Mouse (Mus musculus): ENCODE results near the gene Dhdh. TPM values are rescaled to one million over a fixed set of nuclear protein-coding genes. Genes with fewer than 3 reads are reported as not detected.

The Dhdh gene
- polyA plus RNA-seq, 1 experiment, result 0.41 TPM

DNA sequence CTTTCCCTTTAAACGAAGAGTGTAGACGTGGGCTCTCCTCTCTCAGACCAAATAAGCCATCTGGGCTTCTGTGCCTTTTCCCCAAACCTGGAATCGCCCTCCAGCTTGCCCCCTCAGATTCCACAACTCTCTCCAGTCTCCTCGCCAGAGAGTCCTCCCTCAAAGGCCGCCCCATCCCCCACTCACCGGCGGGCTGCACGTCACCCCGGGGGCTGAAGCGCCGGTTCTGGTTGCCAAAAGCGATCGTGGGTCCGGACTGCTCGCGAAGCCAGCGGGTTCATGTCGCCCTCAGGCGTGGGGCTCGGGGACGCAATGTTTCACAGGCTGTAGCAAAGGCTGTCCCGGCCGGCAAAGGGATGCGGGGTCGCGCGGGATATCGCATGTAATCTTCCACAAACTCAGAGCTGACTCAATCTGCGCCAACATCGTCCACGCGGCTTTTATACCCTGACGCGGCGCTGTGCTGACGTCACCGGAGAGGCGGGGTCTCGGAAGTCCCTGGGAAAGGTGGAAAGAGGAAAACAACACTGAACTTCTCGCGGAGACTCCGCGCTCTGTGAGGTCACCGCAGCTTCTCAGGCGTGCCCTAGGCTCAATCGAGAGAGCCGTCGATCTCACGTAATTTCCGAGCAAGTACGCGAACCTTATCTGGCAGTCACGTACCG is 37.3 kb upstream of the Dhdh start, which contains the start of the genes Ppp1r15a and Plekha4:
Gene Ppp1r15a, minus strand, starts transcription at position 460 of the 665 bp plus-strand sequence.
Gene Plekha4, plus strand, starts transcription at position 522 of the 665 bp plus-strand sequence.
- Histone ChIP-seq H3K27ac (ENCODE audit: insufficient read depth, low read depth, low read length) (peak within 1 kb of the TSS; percentile 95), H3K36me3 (ENCODE audit: control insufficient read depth, insufficient read depth, low read length) (peaks cover 7% of the 10 kb centered on the region; the same call in 1 of the 2 replicates), H3K4me1 (ENCODE audit: control insufficient read depth, insufficient read depth, insufficient read length, low read length) (peaks cover 9% of the 10 kb centered on the region), H3K27me3 (ENCODE audit: control insufficient read depth, insufficient read depth, low read length) (0 out of 2 replicates have a peak, but pooled peaks cover 2% of the 10 kb centered on the region), H3K4me3 (ENCODE audit: low read depth, low read length) (peak within 1 kb of the TSS; percentile 89)
- WGBS, result under 1% methylated on average over 54 of the region's 54 CpGs
- TF ChIP-seq CTCF (IDR thresholded peaks at IDR 0.05; ENCODE audit: extremely low read depth, insufficient read length, insufficient replicate concordance, low read depth, low read length) (no peak), POLR2A (IDR thresholded peaks at IDR 0.05; ENCODE audit: low read depth, low read length) (peak; percentile 98)

DNA sequence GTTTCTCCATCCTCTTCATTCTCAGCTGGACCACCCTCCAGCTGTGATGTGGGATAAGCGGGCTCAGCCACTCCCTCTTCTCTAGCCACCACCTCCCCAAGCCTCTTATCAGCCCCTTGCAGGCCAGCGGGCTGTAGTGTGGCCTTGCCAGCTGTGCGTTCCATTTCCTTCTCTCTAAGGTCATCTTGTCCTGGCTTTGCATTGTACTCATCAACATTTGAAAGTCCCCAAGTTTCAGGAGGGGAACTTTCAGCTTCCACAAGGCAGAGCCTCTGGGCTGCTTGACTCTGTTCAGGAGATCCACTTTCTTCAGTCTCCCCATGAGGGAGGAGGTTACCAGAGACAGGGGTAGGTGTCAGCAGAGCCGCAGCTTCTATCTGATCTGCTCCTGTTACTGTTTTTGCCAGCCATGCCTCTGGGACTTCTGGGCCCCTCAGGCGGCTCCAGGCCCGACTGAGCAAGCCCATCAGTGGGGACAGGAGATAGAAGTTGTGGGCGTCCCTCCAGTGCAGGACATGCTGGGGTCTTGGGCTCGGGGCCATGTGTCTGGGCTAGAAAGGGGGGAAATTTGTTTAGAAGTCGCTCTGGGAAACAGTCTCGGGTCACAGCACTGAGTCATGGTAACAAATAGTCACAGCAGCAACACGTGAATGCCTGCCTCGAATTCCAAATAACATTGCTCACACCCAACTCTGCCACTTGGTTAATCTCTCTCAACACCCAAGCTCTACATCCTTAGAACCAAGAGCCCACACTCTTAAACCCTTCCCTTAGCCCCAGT is 36.4 kb upstream of the Dhdh start:
- Histone ChIP-seq H3K27me3 (ENCODE audit: control insufficient read depth, insufficient read depth, low read length) (0 out of 2 replicates have a peak, but pooled peaks cover 2% of the 10 kb centered on the region), H3K36me3 (ENCODE audit: control insufficient read depth, insufficient read depth, low read length) (peaks cover 7% of the 10 kb centered on the region; the same call in 1 of the 2 replicates), H3K27ac (ENCODE audit: insufficient read depth, low read depth, low read length) (peak overlapping the region; percentile 95), H3K4me1 (ENCODE audit: control insufficient read depth, insufficient read depth, insufficient read length, low read length) (peaks cover 9% of the 10 kb centered on the region), H3K4me3 (ENCODE audit: low read depth, low read length) (peak overlapping the region; percentile 89)
- 30% methylated on average over 12 of the region's 12 CpGs for WGBS
- TF ChIP-seq POLR2A (IDR thresholded peaks at IDR 0.05; ENCODE audit: low read depth, low read length) (no peak), CTCF (IDR thresholded peaks at IDR 0.05; ENCODE audit: extremely low read depth, insufficient read length, insufficient replicate concordance, low read depth, low read length) (no peak)

DNA sequence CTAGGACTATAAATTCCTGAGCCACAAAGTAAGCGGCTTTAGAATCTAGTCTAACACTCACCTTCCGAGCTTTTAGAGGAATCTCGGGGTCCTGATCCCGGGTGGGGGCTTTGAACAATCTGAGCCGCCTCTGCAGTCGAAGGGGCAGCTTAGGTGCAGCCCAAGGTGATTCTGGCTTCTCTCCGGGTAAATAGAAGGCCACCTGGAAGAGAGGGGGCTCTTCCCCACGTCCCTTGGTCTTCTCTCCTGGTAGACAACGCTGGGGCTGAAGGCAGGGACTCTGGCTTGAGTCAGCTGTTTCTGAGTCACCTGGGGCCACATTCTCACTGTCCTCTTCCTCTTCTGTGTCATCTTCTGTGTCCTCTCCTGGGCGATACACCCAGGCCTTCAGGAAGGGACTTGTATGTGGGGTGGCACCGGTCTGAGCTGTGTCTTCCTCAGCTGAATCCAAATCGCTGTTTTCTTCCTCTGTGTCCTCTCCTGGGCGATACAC is 35.1 kb upstream of the Dhdh start:
- H3K36me3 ChIP-seq (ENCODE audit: control insufficient read depth, insufficient read depth, low read length), result peaks cover 7% of the 10 kb centered on the region; the same call in 1 of the 2 replicates
- no peaks in the 10 kb centered on the region for H3K27me3 ChIP-seq (ENCODE audit: control insufficient read depth, insufficient read depth, low read length)
- peak overlapping the region; percentile 14; the same call in 1 of the 2 replicates for H3K4me3 ChIP-seq (ENCODE audit: low read depth, low read length)
- no peak overlapping the region for H3K27ac ChIP-seq (ENCODE audit: insufficient read depth, low read depth, low read length)
- no peak for TF ChIP-seq CTCF (IDR thresholded peaks at IDR 0.05; ENCODE audit: extremely low read depth, insufficient read length, insufficient replicate concordance, low read depth, low read length)
- no peak for TF ChIP-seq POLR2A (IDR thresholded peaks at IDR 0.05; ENCODE audit: low read depth, low read length)
- H3K4me1 ChIP-seq (ENCODE audit: control insufficient read depth, insufficient read depth, insufficient read length, low read length), result peaks cover 11% of the 10 kb centered on the region
- WGBS, result 83% methylated on average over 13 of the region's 13 CpGs

DNA sequence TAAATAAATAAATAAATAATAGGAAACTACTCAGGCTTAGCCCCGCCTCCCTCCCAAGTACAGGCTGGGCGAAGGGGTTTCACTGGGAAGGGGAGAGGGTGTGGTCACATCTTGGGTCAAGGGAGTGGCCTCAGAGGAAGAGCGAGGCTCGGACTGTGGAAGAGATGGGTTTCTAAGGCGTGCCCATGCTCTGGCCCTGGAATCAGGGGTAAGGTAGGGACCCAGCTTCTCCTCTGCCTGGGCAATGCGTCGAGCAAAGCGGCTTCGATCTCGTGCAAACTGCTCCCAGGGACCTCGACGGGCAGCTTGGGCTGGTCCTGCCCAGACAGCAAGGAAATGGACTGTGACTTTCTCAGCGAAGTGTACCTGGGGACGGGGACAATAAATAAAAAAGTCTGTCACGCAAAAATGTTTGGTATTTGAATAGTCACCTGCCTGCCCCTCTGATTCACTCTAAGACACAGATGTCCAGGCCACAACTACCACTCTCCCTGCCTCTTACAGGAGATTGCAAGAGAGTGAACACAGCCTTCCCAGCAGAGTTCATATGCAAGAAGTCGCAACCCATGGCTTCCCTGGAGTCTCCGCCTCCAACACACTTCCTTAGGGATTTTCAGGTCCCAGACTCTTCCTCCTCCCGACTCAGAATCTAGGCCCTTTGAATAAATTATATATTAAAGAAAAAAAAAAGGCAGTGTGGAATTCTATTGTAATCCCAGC is 34.5 kb upstream of the Dhdh start:
- no peak for TF ChIP-seq POLR2A (IDR thresholded peaks at IDR 0.05; ENCODE audit: low read depth, low read length)
- no peak for TF ChIP-seq CTCF (IDR thresholded peaks at IDR 0.05; ENCODE audit: extremely low read depth, insufficient read length, insufficient replicate concordance, low read depth, low read length)
- Histone ChIP-seq H3K4me3 (ENCODE audit: low read depth, low read length) (0 out of 2 replicates have a peak overlapping the region, but pooled peaks have one; percentile 1), H3K36me3 (ENCODE audit: control insufficient read depth, insufficient read depth, low read length) (peaks cover 7% of the 10 kb centered on the region; the same call in 1 of the 2 replicates), H3K4me1 (ENCODE audit: control insufficient read depth, insufficient read depth, insufficient read length, low read length) (peaks cover 11% of the 10 kb centered on the region), H3K27ac (ENCODE audit: insufficient read depth, low read depth, low read length) (no peak overlapping the region), H3K27me3 (ENCODE audit: control insufficient read depth, insufficient read depth, low read length) (no peaks in the 10 kb centered on the region)
- 68% methylated on average over 18 of the region's 18 CpGs for WGBS

DNA sequence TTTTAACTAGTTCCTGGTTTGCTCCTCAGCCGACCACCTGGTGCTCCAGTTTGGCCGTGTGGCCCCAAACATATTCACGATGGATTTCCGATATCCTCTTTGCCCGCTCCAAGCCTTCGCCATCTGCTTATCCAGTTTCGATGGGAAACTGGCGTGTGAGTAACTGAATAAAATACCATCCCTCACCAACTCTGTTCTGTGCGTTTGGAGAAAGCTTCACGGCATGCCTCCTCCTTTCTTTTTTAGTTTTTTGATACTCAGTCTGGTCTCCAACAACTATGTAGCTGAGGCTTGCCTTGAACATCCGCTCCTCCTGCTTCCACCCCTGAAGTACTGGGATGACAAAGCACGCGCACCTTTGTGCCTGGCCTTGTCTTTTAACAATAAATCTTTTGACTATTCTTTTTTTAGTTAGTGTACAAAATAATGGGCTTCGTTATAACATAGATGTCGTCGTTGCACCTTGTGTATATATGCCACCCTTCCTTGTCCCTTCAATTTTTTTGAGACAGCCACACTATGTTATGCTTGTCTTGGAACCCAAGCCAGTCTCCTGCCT is 33.7 kb upstream of the Dhdh start:
- WGBS, result 61% methylated on average over 16 of the region's 16 CpGs
- H3K4me3 ChIP-seq (ENCODE audit: low read depth, low read length), result peak overlapping the region; percentile 88
- no peaks in the 10 kb centered on the region for H3K27me3 ChIP-seq (ENCODE audit: control insufficient read depth, insufficient read depth, low read length)
- no peak for TF ChIP-seq POLR2A (IDR thresholded peaks at IDR 0.05; ENCODE audit: low read depth, low read length)
- no peak for TF ChIP-seq CTCF (IDR thresholded peaks at IDR 0.05; ENCODE audit: extremely low read depth, insufficient read length, insufficient replicate concordance, low read depth, low read length)
- H3K36me3 ChIP-seq (ENCODE audit: control insufficient read depth, insufficient read depth, low read length), result peaks cover 7% of the 10 kb centered on the region; the same call in 1 of the 2 replicates
- H3K4me1 ChIP-seq (ENCODE audit: control insufficient read depth, insufficient read depth, insufficient read length, low read length), result peaks cover 11% of the 10 kb centered on the region
- no peak overlapping the region for H3K27ac ChIP-seq (ENCODE audit: insufficient read depth, low read depth, low read length)

DNA sequence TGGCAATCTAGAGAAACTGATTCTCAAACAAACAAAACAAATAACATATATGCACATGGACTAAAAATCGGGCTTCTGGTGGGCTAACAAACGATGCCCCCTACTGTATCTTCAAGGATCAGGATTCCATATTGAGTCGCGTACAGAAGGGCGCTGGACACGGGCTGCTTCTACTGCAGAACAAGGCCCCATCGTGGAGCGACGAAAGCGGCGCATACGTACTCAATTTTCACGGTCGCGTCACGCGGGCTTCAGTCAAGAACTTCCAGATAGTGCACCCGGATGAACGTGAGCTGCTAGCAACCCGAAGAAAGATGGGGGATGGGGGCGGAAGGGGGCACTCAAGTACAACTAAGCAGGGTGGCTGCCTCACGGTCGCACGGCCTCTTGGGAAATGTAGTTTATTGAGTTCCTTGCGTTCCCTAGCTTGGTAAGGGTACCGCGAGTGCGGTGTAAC is 33.2 kb upstream of the Dhdh start:
- peak overlapping the region; percentile 88 for H3K4me3 ChIP-seq (ENCODE audit: low read depth, low read length)
- H3K27ac ChIP-seq (ENCODE audit: insufficient read depth, low read depth, low read length), result peak overlapping the region; percentile 83
- no peaks in the 10 kb centered on the region for H3K27me3 ChIP-seq (ENCODE audit: control insufficient read depth, insufficient read depth, low read length)
- H3K4me1 ChIP-seq (ENCODE audit: control insufficient read depth, insufficient read depth, insufficient read length, low read length), result peaks cover 11% of the 10 kb centered on the region
- 1% methylated on average over 28 of the region's 28 CpGs for WGBS
- TF ChIP-seq CTCF (IDR thresholded peaks at IDR 0.05; ENCODE audit: extremely low read depth, insufficient read length, insufficient replicate concordance, low read depth, low read length), result peak; percentile 27; the same call in 1 of the 2 replicates
- no peak; the same call in 1 of the 2 replicates for TF ChIP-seq POLR2A (IDR thresholded peaks at IDR 0.05; ENCODE audit: low read depth, low read length)
- H3K36me3 ChIP-seq (ENCODE audit: control insufficient read depth, insufficient read depth, low read length), result peaks cover 7% of the 10 kb centered on the region; the same call in 1 of the 2 replicates
